Mouse (Mus musculus): ENCODE data around the gene Sh3pxd2a.
A peak's percentile ranks its signal among the peaks of the same experiment; 100 is the strongest.

DNA sequence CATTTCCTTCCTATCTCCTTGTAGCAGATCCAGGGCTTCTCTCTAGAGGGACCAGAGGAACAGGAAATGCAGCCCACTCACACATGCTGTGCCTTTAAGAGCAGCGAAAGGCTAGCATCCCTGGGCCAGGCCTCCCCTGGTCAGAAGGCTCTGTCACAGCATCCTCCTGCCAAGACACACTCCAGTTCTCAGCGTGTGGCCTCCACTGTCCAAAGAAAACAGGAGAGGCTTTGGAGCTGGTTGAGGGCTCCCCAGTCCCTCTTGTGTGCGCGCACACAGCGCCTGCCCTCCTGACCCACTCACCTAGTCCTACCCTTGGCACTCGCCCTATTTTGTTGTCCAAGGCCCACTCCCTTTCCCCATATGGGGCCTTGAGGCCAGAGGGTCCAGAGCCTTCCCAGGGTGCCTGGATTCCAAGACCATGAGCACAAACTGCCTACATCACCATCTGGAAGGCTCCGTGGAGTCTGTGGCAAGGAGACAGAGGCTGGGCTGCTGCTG lies 171.7 kb downstream of the Sh3pxd2a start:
- TF ChIP-seq CTCF (IDR thresholded peaks at IDR 0.05) (peak; percentile 13), POLR2A (IDR thresholded peaks at IDR 0.05; ENCODE audit: insufficient read depth, low read depth, low read length) (no peak), EP300 (IDR thresholded peaks at IDR 0.05; ENCODE audit: insufficient read depth, low read depth, low read length) (no peak)

All from heart, adult 2 months (tissue).